Mouse (Mus musculus) bone marrow, adult 2 months (tissue): ENCODE results near the gene Reg3d. TPM values are rescaled to one million over a fixed set of nuclear protein-coding genes. Genes with fewer than 3 reads are reported as not detected.
"Not testable (repeated sequence)": the region's sequence is repeated elsewhere in the genome, so short reads cannot be mapped to it uniquely, and the experiment has no call there.

Source experiments
- H3K27ac ChIP-seq: fragments of 200-500 bp; 2 replicates; pipeline ENCODE4 v1.5.1; 2012; ENCODE audit warnings: low read depth, mild to moderate bottlenecking, control low read depth, inconsistent platforms, low read length; ENCODE audit not compliant: control insufficient read depth, poor library complexity, insufficient read depth
- H3K4me1 ChIP-seq: fragments of 200-500 bp; 2 replicates; pipeline ENCODE4 v1.6.1; 2011; ENCODE audit warnings: low read length; ENCODE audit not compliant: control insufficient read depth, insufficient read depth
- H3K4me3 ChIP-seq: fragments of 200-500 bp; replicated peaks from 2 replicates; pipeline ENCODE3; 2011; ENCODE audit warnings: mild to moderate bottlenecking, low read depth, low read length, control low read depth; ENCODE audit not compliant: control insufficient read depth
- CTCF ChIP-seq: fragments of 200-500 bp; IDR thresholded peaks from 2 replicates; pipeline ENCODE4 v1.5.1; 2011; ENCODE audit warnings: low read length, control low read depth; ENCODE audit not compliant: control insufficient read depth, insufficient read depth
- POLR2A ChIP-seq: fragments of 200-500 bp; IDR thresholded peaks from 2 replicates; pipeline ENCODE4 v1.6.1; 2011; ENCODE audit warnings: low read depth, mild to moderate bottlenecking, control low read depth, low read length, borderline replicate concordance; ENCODE audit not compliant: control insufficient read depth
- WGBS: fragments of 180-500 bp; shearing (Covaris S2); methylation state at CpG from one replicate; pipeline ENCODE4 v1.1.7; 2018; 5-methylcytosine and 5-hydroxymethylcytosine counted together
- polyA plus RNA-seq: library from polyadenylated mRNA; stranded (reverse); fragments of >200 nt; gene quantifications from 2 replicates; pipeline ENCODE4 v1.2.4, GENCODE M21; 2011; ENCODE audit warnings: low replicate concordance; ENCODE audit not compliant: missing spikeins, insufficient read depth, insufficient read length

Gene Reg3d
- polyA plus RNA-seq, result not detected in 2 replicates

- TF ChIP-seq POLR2A, result no peak
- no peak for TF ChIP-seq CTCF
- H3K27ac ChIP-seq, result no peak within 1 kb of the TSS
- H3K4me1 ChIP-seq, result no peaks in the 10 kb centered on the region
- 64% methylated on average over 2 of the region's 2 CpGs for WGBS
- no peak within 1 kb of the TSS for H3K4me3 ChIP-seq
These were observed at the start of gene Reg3d for GRCm38 (mm10) chr6:78378765-78379164. Gene Reg3d, minus strand, starts transcription at chr6:78378865.

GRCm38 (mm10) chr6:78425497-78425896, 46.8 kb upstream of the Reg3d start:
- H3K4me3 ChIP-seq, result no peak overlapping the region
- no peaks in the 10 kb centered on the region for H3K4me1 ChIP-seq
- 84% methylated on average over 3 of the region's 3 CpGs for WGBS
- TF ChIP-seq CTCF (no peak), POLR2A (no peak)
- H3K27ac ChIP-seq, result no peak overlapping the region

GRCm38 (mm10) chr6:78422411-78422810, 43.7 kb upstream of the Reg3d start, which contains the start of gene Reg1:
Gene Reg1, plus strand, starts transcription at chr6:78422711.
- H3K4me1 ChIP-seq, H3K4me3 ChIP-seq, H3K27ac ChIP-seq: not testable (repeated sequence)

GRCm38 (mm10) chr6:78395323-78395722, 16.7 kb upstream of the Reg3d start, which contains the start of gene Reg2:
Gene Reg2, plus strand, starts transcription at chr6:78395623.
- H3K27ac ChIP-seq, H3K4me3 ChIP-seq: not testable (repeated sequence)
- WGBS, result 87% methylated on average over 5 of the region's 17 CpGs

GRCm38 (mm10) chr6:78385609-78386008, 6.9 kb upstream of the Reg3d start:
- Histone ChIP-seq H3K27ac (no peak overlapping the region), H3K4me3 (no peak overlapping the region), H3K4me1 (no peaks in the 10 kb centered on the region)
- 72% methylated on average over 3 of the region's 3 CpGs for WGBS
- TF ChIP-seq POLR2A, result no peak
- no peak for TF ChIP-seq CTCF

More at GRCm38 (mm10) chr6:78395323-78395722, 16.7 kb upstream of the Reg3d start, which contains the start of gene Reg2:
- not testable (repeated sequence) for H3K4me1 ChIP-seq

- no peak for TF ChIP-seq POLR2A
- no peak for TF ChIP-seq CTCF
- no peaks in the 10 kb centered on the region for H3K4me1 ChIP-seq
- no peak within 1 kb of the TSS for H3K4me3 ChIP-seq
- no peak within 1 kb of the TSS for H3K27ac ChIP-seq
These were observed 1.7 kb upstream of the Reg3d start, which contains the start of gene Reg3a for GRCm38 (mm10) chr6:78380409-78380808. Gene Reg3a, plus strand, starts transcription at chr6:78380709.

GRCm38 (mm10) chr6:78370357-78370756, 8.3 kb downstream of the Reg3d start, which contains the start of gene Reg3b:
Gene Reg3b, plus strand, starts transcription at chr6:78370657.
- TF ChIP-seq POLR2A, result no peak
- no peak for TF ChIP-seq CTCF
- H3K4me1 ChIP-seq, result no peaks in the 10 kb centered on the region
- 84% methylated on average over 2 of the region's 2 CpGs for WGBS
- H3K27ac ChIP-seq, result no peak within 1 kb of the TSS
- H3K4me3 ChIP-seq, result no peak within 1 kb of the TSS

- no peak for TF ChIP-seq POLR2A
- no peak for TF ChIP-seq CTCF
- H3K4me1 ChIP-seq, result no peaks in the 10 kb centered on the region
- 46% methylated on average over 2 of the region's 2 CpGs for WGBS
- no peak overlapping the region for H3K4me3 ChIP-seq
- H3K27ac ChIP-seq, result no peak overlapping the region
These were observed 16.6 kb downstream of the Reg3d start for GRCm38 (mm10) chr6:78361971-78362563.

- no peak for TF ChIP-seq CTCF
- no peak for TF ChIP-seq POLR2A
- H3K4me3 ChIP-seq, result no peak overlapping the region
- WGBS, result 56% methylated on average over 2 of the region's 2 CpGs
- no peaks in the 10 kb centered on the region for H3K4me1 ChIP-seq
- no peak overlapping the region for H3K27ac ChIP-seq
These were observed 37.0 kb downstream of the Reg3d start for GRCm38 (mm10) chr6:78341689-78342088.
